13 mouse cellular contexts compared by ENCODE assay signal in genomic region chr8:107758637-107759036, GRCm38 (mm10).
A peak's percentile ranks its signal among the peaks of the same experiment; 100 is the strongest.
DNase-seq lines count a peak whose midpoint lies in the region; ATAC-seq and TF ChIP-seq lines count a peak whose summit lies in the region.
"Had no signal": no experiment of that assay in that cellular context is flagged by ENCODE, and none has a peak within 500 bp of the region (broad histone marks: within the 10 kb centered on the region; RNA-seq: fewer than 3 reads in every experiment).

No protein-coding gene starts in this region.

- no peaks in the 10 kb centered on the region for H3K9me3 ChIP-seq in liver, postnatal 0 days (ENCODE audit: low read length)
- 0 out of 2 replicates have a peak, but pooled peaks cover 7% of the 10 kb centered on the region for H3K9me3 ChIP-seq in liver, embryonic 12.5 days (replicated peaks)
- H3K9me3 ChIP-seq in ES-Bruce4 (replicated peaks; ENCODE audit: control insufficient read depth, insufficient read depth, low read length, poor library complexity, severe bottlenecking): peaks cover 14% of the 10 kb centered on the region
- H3K9me3 ChIP-seq in heart, embryonic 12.5 days (replicated peaks): peaks cover 6% of the 10 kb centered on the region
- H3K9me3 ChIP-seq: lung, embryonic 15.5 days had no signal

- intact Hi-C loops in heart, adult 2 months (cut with DNase I): no loop called here
- intact Hi-C loops in heart, postnatal 25 days (cut with DNase I): no loop called here

- H3K79me2 ChIP-seq in heart, adult 2 months (replicated peaks; ENCODE audit: control insufficient read depth, insufficient read depth, low read length): no peaks in the 10 kb centered on the region

- no peak overlapping the region for H3K4me2 ChIP-seq in liver, postnatal 0 days (ENCODE audit: low read depth, low read length)
- H3K4me2 ChIP-seq in liver, embryonic 12.5 days: no peak overlapping the region
- no peak overlapping the region for H3K4me2 ChIP-seq in heart, embryonic 12.5 days
- H3K4me2 ChIP-seq: lung, embryonic 15.5 days had no signal

- no peak overlapping the region for H3K27ac ChIP-seq in heart, adult 2 months
- no peak overlapping the region for H3K27ac ChIP-seq in liver, postnatal 0 days (ENCODE audit: low read depth)
- no peak overlapping the region for H3K27ac ChIP-seq in liver, embryonic 12.5 days
- no peak overlapping the region for H3K27ac ChIP-seq in ES-Bruce4 (ENCODE audit: insufficient read depth, low read length)
- no peak overlapping the region for H3K27ac ChIP-seq in heart, embryonic 12.5 days (ENCODE audit: poor library complexity, severe bottlenecking)
- H3K27ac ChIP-seq: lung, embryonic 15.5 days had no signal

- DNase-seq in heart, adult 2 months: no peak
- DNase-seq in heart, postnatal 25 days (ENCODE audit: low spot score): no peak
- DNase-seq in liver, postnatal 0 days: no peak
- peak; percentile 54 for DNase-seq in ZHBTc4 (ENCODE audit: low read depth, low spot score)
- no peak for DNase-seq in adrenal gland, postnatal 25 days
- DNase-seq: cerebellum, adult 11-12 months; kidney, postnatal 14 days; right cerebral cortex, postnatal 14 days; thymus, adult 2 months had no signal

- peak; percentile 30 for TF ChIP-seq CTCF in heart, adult 2 months (IDR thresholded peaks at IDR 0.05)
- 0 out of 2 replicates have a peak, but pooled peaks have one; percentile 16 for TF ChIP-seq CTCF in liver, postnatal 0 days (IDR thresholded peaks at IDR 0.05; ENCODE audit: low read depth)
- peak; percentile 57 for TF ChIP-seq CTCF in ES-Bruce4 (IDR thresholded peaks at IDR 0.05; ENCODE audit: low read depth, low read length)

- H3K4me1 ChIP-seq in heart, adult 2 months (ENCODE audit: control insufficient read depth, insufficient read depth, low read length): no peaks in the 10 kb centered on the region
- no peaks in the 10 kb centered on the region for H3K4me1 ChIP-seq in liver, postnatal 0 days (ENCODE audit: insufficient read depth)
- no peaks in the 10 kb centered on the region for H3K4me1 ChIP-seq in liver, embryonic 12.5 days
- H3K4me1 ChIP-seq in ES-Bruce4 (ENCODE audit: control insufficient read depth, insufficient read depth, low read length): no peaks in the 10 kb centered on the region
- no peaks in the 10 kb centered on the region for H3K4me1 ChIP-seq in heart, embryonic 12.5 days (replicated peaks)
- H3K4me1 ChIP-seq: lung, embryonic 15.5 days had no signal

- no peak for TF ChIP-seq EP300 in heart, adult 2 months (IDR thresholded peaks at IDR 0.05; ENCODE audit: insufficient read depth, low read depth, low read length)
- no peak for TF ChIP-seq EP300 in liver, postnatal 0 days (IDR thresholded peaks at IDR 0.05; ENCODE audit: low read depth)
- no peak for TF ChIP-seq EP300 in ES-Bruce4 (IDR thresholded peaks at IDR 0.05; ENCODE audit: insufficient read depth, low read depth, low read length)

- no peak for TF ChIP-seq POLR2A in heart, adult 2 months (IDR thresholded peaks at IDR 0.05; ENCODE audit: insufficient read depth, low read depth, low read length)
- no peak for TF ChIP-seq POLR2A in ES-Bruce4 (IDR thresholded peaks at IDR 0.05; ENCODE audit: insufficient read depth, low read length)

- ATAC-seq in liver, postnatal 0 days: no peak
- no peak for ATAC-seq in liver, embryonic 12.5 days
- no peak for ATAC-seq in heart, embryonic 12.5 days (ENCODE audit: insufficient number of reproducible peaks, low FRiP score)

- no peaks in the 10 kb centered on the region for H3K36me3 ChIP-seq in heart, adult 2 months (ENCODE audit: control insufficient read depth, insufficient read depth, low read length)
- no peaks in the 10 kb centered on the region for H3K36me3 ChIP-seq in liver, postnatal 0 days (replicated peaks; ENCODE audit: insufficient read depth, low read length)
- no peaks in the 10 kb centered on the region for H3K36me3 ChIP-seq in liver, embryonic 12.5 days
- H3K36me3 ChIP-seq in ES-Bruce4 (ENCODE audit: control insufficient read depth, insufficient read depth, low read length, poor library complexity, severe bottlenecking): no peaks in the 10 kb centered on the region
- H3K36me3 ChIP-seq in heart, embryonic 12.5 days: no peaks in the 10 kb centered on the region
- H3K36me3 ChIP-seq: lung, embryonic 15.5 days had no signal

- 66% methylated on average over 1 of the region's 1 CpGs for WGBS in heart, adult 2 months
- WGBS in liver, postnatal 0 days (ENCODE audit: insufficient replicate concordance): 54% methylated on average over 1 of the region's 1 CpGs
- WGBS in liver, embryonic 12.5 days (ENCODE audit: insufficient replicate concordance): 67% methylated on average over 1 of the region's 1 CpGs
- 67% methylated on average over 1 of the region's 1 CpGs for WGBS in heart, embryonic 12.5 days

- H3K9ac ChIP-seq in heart, adult 2 months (ENCODE audit: low read depth, low read length): no peak overlapping the region
- no peak overlapping the region for H3K9ac ChIP-seq in liver, postnatal 0 days (replicated peaks)
- no peak overlapping the region for H3K9ac ChIP-seq in liver, embryonic 12.5 days
- H3K9ac ChIP-seq in ES-Bruce4 (ENCODE audit: low read depth, poor library complexity, severe bottlenecking): no peak overlapping the region
- H3K9ac ChIP-seq in heart, embryonic 12.5 days: no peak overlapping the region
- H3K9ac ChIP-seq: lung, embryonic 15.5 days had no signal

- H3K27me3 ChIP-seq in heart, adult 2 months (ENCODE audit: control insufficient read depth, insufficient read depth, low read length): no peaks in the 10 kb centered on the region
- no peaks in the 10 kb centered on the region for H3K27me3 ChIP-seq in liver, postnatal 0 days (ENCODE audit: insufficient read depth, low read length)
- no peaks in the 10 kb centered on the region for H3K27me3 ChIP-seq in liver, embryonic 12.5 days (replicated peaks)
- H3K27me3 ChIP-seq in ES-Bruce4 (ENCODE audit: control insufficient read depth, insufficient read depth, low read length, poor library complexity, severe bottlenecking): no peaks in the 10 kb centered on the region
- no peaks in the 10 kb centered on the region for H3K27me3 ChIP-seq in heart, embryonic 12.5 days (replicated peaks)
- H3K27me3 ChIP-seq: lung, embryonic 15.5 days had no signal

- no peak overlapping the region for H3K4me3 ChIP-seq in heart, adult 2 months
- H3K4me3 ChIP-seq in liver, postnatal 0 days (ENCODE audit: low read depth, low read length): no peak overlapping the region
- no peak overlapping the region for H3K4me3 ChIP-seq in liver, embryonic 12.5 days
- no peak overlapping the region for H3K4me3 ChIP-seq in ES-Bruce4 (ENCODE audit: low read depth, low read length)
- no peak overlapping the region for H3K4me3 ChIP-seq in heart, embryonic 12.5 days
- H3K4me3 ChIP-seq: lung, embryonic 15.5 days had no signal
